Mouse (Mus musculus): Measurements from ENCODE around the gene Guk1. TPM values are rescaled to one million over a fixed set of nuclear protein-coding genes. Genes with fewer than 3 reads are reported as not detected.
"Not testable (repeated sequence)": the region's sequence is repeated elsewhere in the genome, so short reads cannot be mapped to it uniquely, and the experiment has no call there.

Guk1 gene
- polyA plus RNA-seq, 2 experiments = 40.2 to 64.2 TPM

DNA sequence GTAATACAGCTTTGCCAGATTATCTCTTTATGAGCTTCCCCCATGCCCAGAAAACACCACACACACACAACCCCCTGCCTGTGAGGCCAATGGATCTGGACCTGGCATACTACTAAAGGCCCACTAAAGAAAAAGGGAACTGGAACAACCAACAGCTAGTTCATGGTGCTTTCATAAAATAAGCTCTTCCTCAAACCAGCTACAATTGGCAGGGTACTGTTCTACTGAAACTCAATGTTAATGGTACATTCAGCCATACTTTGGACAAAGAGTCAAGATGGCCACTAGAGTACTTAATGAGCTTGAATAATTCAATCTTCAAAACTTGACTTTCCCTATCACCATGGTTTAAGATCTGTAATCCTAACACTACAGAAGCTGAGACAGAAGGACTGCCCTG lies 29.6 kb upstream of the Guk1 start:
- Histone ChIP-seq H3K9me3 (ENCODE audit: control insufficient read depth, low read length) (no peaks in the 10 kb centered on the region), H3K27ac (no peak overlapping the region), H3K9ac (replicated peaks) (no peak overlapping the region), H3K36me3 (replicated peaks; ENCODE audit: control insufficient read depth, insufficient read depth, low read depth) (peaks cover 30% of the 10 kb centered on the region), H3K4me3 (ENCODE audit: insufficient read depth in 1 of 2, low read depth in 2 of 2, low read length in 2 of 2) (no peak overlapping the region), H3K4me1 (replicated peaks; ENCODE audit: control insufficient read depth in 2 of 2, insufficient read depth in 2 of 2, low read length in 1 of 2) (peaks cover 33 to 53% of the 10 kb centered on the region in 2 experiments), H3K27me3 (ENCODE audit: control insufficient read depth, insufficient read depth, low read length) (no peaks in the 10 kb centered on the region), H3K4me2 (ENCODE audit: low read depth) (no peak overlapping the region)
- DNase-seq (ENCODE audit: low read depth in 3 of 3, low spot score in 3 of 3) = no peak
- no peak for ATAC-seq (ENCODE audit: insufficient read depth)
- TF ChIP-seq EP300 (IDR thresholded peaks at IDR 0.05; ENCODE audit: low read depth) (no peak), CTCF (IDR thresholded peaks at IDR 0.05; ENCODE audit: low read depth) (no peak)

DNA sequence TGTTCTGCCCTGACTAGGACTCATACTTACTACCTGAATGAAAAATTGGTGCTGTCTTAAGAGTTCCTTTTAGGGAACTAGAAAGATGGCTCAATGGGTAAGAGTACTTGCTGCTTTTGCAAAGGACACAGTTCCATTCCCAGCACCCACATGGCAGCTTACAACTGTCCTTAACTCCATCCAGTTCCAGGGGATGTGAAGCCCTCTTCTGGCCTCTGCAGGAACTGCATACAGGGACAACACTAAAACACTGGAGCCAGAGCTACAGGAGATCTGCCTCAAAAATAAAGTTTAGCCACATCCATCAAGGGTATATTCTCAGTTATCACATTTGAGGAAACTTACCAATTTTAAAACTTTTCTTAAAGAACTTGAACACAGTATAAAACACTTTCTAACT lies 27.1 kb upstream of the Guk1 start:
- H3K4me2 ChIP-seq (ENCODE audit: low read depth) = no peak overlapping the region
- peaks cover 39% of the 10 kb centered on the region for H3K36me3 ChIP-seq (replicated peaks; ENCODE audit: control insufficient read depth, insufficient read depth, low read depth)
- H3K4me1 ChIP-seq (replicated peaks; ENCODE audit: control insufficient read depth in 2 of 2, insufficient read depth in 2 of 2, low read length in 1 of 2) = peaks cover 13 to 37% of the 10 kb centered on the region in 2 experiments
- H3K9me3 ChIP-seq (ENCODE audit: control insufficient read depth, low read length) = no peaks in the 10 kb centered on the region
- ATAC-seq (ENCODE audit: insufficient read depth) (no peak), DNase-seq (ENCODE audit: low read depth in 3 of 3, low spot score in 3 of 3) (no peak)
- TF ChIP-seq EP300 (IDR thresholded peaks at IDR 0.05; ENCODE audit: low read depth) (no peak), CTCF (IDR thresholded peaks at IDR 0.05; ENCODE audit: low read depth) (peak; percentile 82)
- H3K4me3 ChIP-seq (ENCODE audit: insufficient read depth in 1 of 2, low read depth in 2 of 2, low read length in 2 of 2) = no peak overlapping the region
- H3K9ac ChIP-seq (replicated peaks) = no peak overlapping the region
- H3K27ac ChIP-seq = no peak overlapping the region
- H3K27me3 ChIP-seq (ENCODE audit: control insufficient read depth, insufficient read depth, low read length) = no peaks in the 10 kb centered on the region

DNA sequence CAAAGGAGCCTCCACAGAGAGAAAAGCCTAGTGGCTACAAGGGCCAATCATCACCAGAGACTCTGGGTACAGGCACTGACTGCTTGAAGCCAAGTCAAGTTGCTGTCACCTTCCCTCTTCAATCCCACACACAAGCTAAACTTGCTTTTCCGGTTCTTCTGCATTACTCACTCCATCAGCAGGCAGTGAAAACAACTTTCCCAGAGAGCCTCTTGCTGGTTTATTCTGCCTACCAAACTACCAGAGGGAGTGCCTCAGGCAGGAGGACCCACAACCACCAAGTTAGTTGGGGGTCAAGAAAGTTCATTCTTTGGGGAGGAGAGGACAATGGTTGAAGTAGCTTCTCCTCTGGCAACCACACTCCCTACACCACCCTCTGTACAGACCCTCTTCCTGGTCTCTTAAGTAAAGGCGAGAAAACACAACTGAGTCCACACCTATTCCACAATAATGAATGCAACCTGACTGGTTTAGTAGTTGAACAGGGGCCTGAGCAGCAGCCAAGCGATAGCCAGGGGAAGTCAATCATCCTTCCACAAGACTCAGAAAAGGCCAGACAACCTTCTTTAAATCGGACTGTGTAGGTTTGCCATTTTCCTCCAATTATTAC lies 26.5 kb upstream of the Guk1 start:
- WGBS (ENCODE audit: insufficient replicate concordance) = 82% methylated on average over 4 of the region's 4 CpGs
- H3K4me2 ChIP-seq (ENCODE audit: low read depth) = no peak overlapping the region

DNA sequence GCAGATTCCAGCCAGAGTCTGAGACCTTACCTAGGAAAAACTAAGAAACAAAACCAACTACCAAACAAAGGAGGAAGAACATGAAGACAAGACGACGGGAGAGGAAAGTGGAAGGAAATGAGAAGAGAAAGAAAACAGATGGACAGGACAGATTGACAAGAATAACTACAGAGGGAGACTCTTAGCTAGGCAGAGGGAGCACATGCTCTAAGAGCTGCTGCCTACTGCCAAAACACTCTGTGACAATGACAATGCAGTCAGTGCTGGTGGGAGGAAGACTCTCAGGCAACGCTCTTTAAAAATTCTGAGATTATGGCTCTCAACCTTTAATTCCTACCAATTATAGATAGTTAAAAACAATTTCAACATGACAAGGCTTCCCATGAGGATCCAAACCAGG lies 24.9 kb upstream of the Guk1 start:
- ATAC-seq (ENCODE audit: insufficient read depth) (no peak), DNase-seq (ENCODE audit: low read depth in 3 of 3, low spot score in 3 of 3) (no peak)
- Histone ChIP-seq H3K27me3 (ENCODE audit: control insufficient read depth, insufficient read depth, low read length) (no peaks in the 10 kb centered on the region), H3K36me3 (replicated peaks; ENCODE audit: control insufficient read depth, insufficient read depth, low read depth) (peaks cover 50% of the 10 kb centered on the region), H3K27ac (no peak overlapping the region), H3K4me3 (ENCODE audit: insufficient read depth in 1 of 2, low read depth in 2 of 2, low read length in 2 of 2) (no peak overlapping the region), H3K9ac (replicated peaks) (no peak overlapping the region), H3K4me2 (ENCODE audit: low read depth) (no peak overlapping the region), H3K4me1 (replicated peaks; ENCODE audit: control insufficient read depth in 2 of 2, insufficient read depth in 2 of 2, low read length in 1 of 2) (peaks cover 0 to 27% of the 10 kb centered on the region in 2 experiments; a peak in 2 of 4 replicates), H3K9me3 (ENCODE audit: control insufficient read depth, low read length) (no peaks in the 10 kb centered on the region)
- no peak for TF ChIP-seq CTCF (IDR thresholded peaks at IDR 0.05; ENCODE audit: low read depth)
- no peak for TF ChIP-seq EP300 (IDR thresholded peaks at IDR 0.05; ENCODE audit: low read depth)
- WGBS (ENCODE audit: insufficient replicate concordance) = 35% methylated on average over 3 of the region's 3 CpGs

More for the DNA sequence above, 26.5 kb upstream of the Guk1 start:
- Histone ChIP-seq H3K4me1 (replicated peaks; ENCODE audit: control insufficient read depth in 2 of 2, insufficient read depth in 2 of 2, low read length in 1 of 2) (peaks cover 7 to 32% of the 10 kb centered on the region in 2 experiments), H3K9ac (replicated peaks) (no peak overlapping the region), H3K36me3 (replicated peaks; ENCODE audit: control insufficient read depth, insufficient read depth, low read depth) (peaks cover 37% of the 10 kb centered on the region), H3K27me3 (ENCODE audit: control insufficient read depth, insufficient read depth, low read length) (no peaks in the 10 kb centered on the region), H3K9me3 (ENCODE audit: control insufficient read depth, low read length) (no peaks in the 10 kb centered on the region), H3K27ac (no peak overlapping the region), H3K4me3 (ENCODE audit: insufficient read depth in 1 of 2, low read depth in 2 of 2, low read length in 2 of 2) (no peak overlapping the region)
- ATAC-seq (ENCODE audit: insufficient read depth) (no peak), DNase-seq (ENCODE audit: low read depth in 3 of 3, low spot score in 3 of 3) (no peak)
- TF ChIP-seq CTCF (IDR thresholded peaks at IDR 0.05; ENCODE audit: low read depth) (no peak), EP300 (IDR thresholded peaks at IDR 0.05; ENCODE audit: low read depth) (no peak)

DNA sequence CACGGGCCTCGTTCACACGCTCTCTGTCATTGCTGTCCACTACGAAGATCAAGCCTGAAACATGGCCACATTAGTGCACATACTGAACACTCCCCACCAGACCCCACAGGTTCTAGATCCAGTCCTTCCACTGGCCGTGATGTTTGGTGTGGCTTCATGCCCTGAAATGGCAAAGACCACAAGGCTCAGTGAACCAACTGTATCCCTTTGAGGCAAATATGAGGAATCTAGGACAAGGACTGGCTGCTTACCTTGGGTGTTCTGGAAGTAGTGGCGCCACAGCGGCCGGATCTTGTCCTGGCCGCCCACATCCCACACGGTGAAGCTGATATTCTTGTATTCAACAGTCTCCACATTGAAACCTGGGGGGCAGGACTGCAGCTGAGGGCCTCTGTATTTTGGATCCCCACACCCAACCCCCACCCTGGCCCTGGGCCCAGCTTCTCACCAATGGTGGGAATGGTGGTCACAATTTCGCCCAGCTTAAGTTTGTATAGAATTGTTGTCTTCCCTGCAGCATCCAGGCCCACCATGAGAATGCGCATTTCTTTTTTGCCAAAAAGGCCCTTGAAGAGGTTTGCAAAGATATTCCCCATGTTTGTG lies 21.0 kb upstream of the Guk1 start:
- TF ChIP-seq EP300 (IDR thresholded peaks at IDR 0.05; ENCODE audit: low read depth) (no peak), CTCF (IDR thresholded peaks at IDR 0.05; ENCODE audit: low read depth) (no peak)
- H3K4me2 ChIP-seq (ENCODE audit: low read depth) = no peak overlapping the region
- no peak for DNase-seq (ENCODE audit: low read depth in 3 of 3, low spot score in 3 of 3)
- no peak overlapping the region for H3K4me3 ChIP-seq (ENCODE audit: insufficient read depth in 1 of 2, low read depth in 2 of 2, low read length in 2 of 2)
- 84% methylated on average over 12 of the region's 12 CpGs for WGBS (ENCODE audit: insufficient replicate concordance)
- H3K27ac ChIP-seq = no peak overlapping the region
- peaks cover 51% of the 10 kb centered on the region for H3K36me3 ChIP-seq (replicated peaks; ENCODE audit: control insufficient read depth, insufficient read depth, low read depth)
- no peaks in the 10 kb centered on the region for H3K27me3 ChIP-seq (ENCODE audit: control insufficient read depth, insufficient read depth, low read length)
- H3K4me1 ChIP-seq (replicated peaks; ENCODE audit: control insufficient read depth in 2 of 2, insufficient read depth in 2 of 2, low read length in 1 of 2) = peaks cover under 1 to 20% of the 10 kb centered on the region in 2 experiments
- ATAC-seq (ENCODE audit: insufficient read depth) = no peak
- no peak overlapping the region for H3K9ac ChIP-seq (replicated peaks)
- no peaks in the 10 kb centered on the region for H3K9me3 ChIP-seq (ENCODE audit: control insufficient read depth, low read length)

DNA sequence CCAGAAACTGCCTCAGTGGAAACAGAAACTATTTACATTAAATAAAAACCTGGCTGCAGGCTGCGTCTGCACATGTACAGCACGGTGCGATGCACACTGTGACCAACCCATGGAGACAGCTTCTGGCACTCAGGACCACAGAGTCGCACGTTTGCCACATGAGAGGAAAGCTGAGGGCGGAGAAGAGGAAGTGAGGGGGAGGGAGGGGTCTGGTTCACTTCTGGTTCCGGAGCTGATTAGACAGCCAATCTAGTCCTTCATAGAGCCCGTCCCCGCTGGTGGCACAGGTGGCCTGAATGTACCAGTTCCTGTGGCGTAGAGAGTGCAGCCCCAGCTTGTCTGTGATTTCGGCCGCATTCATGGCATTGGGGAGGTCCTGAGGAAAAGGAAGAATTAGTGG lies 20.3 kb upstream of the Guk1 start:
- not testable (repeated sequence) for DNase-seq (ENCODE audit: low read depth in 3 of 3, low spot score in 3 of 3); H3K27me3 ChIP-seq (ENCODE audit: control insufficient read depth, insufficient read depth, low read length); ATAC-seq (ENCODE audit: insufficient read depth); H3K27ac ChIP-seq; H3K4me2 ChIP-seq (ENCODE audit: low read depth); H3K4me3 ChIP-seq (ENCODE audit: insufficient read depth in 1 of 2, low read depth in 2 of 2, low read length in 2 of 2); H3K9me3 ChIP-seq (ENCODE audit: control insufficient read depth, low read length); H3K9ac ChIP-seq (replicated peaks)
- Histone ChIP-seq H3K4me1 (replicated peaks; ENCODE audit: control insufficient read depth in 2 of 2, insufficient read depth in 2 of 2, low read length in 1 of 2) (peaks cover 6 to 23% of the 10 kb centered on the region in 2 experiments), H3K36me3 (replicated peaks; ENCODE audit: control insufficient read depth, insufficient read depth, low read depth) (peaks cover 47% of the 10 kb centered on the region)
- WGBS (ENCODE audit: insufficient replicate concordance) = 38% methylated on average over 12 of the region's 12 CpGs

DNA sequence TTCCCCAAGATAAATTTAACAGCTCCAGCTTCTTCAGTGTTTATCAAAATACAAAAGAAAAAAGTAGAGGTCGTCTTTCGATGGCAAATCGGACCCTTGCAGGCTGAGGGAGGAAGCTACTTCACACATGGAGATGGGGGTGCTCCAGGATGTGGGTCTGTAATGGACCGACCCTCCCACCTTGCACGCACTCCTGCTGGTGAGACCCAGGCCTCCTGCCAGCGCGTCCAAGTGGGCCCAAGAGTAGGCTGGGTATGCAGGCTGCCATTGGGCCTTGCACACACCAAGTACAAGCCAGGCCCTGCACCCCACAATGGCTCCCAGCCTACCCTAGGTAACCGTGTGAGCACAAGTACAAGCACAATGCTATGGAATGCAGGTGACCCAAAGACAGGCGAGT lies 19.5 kb upstream of the Guk1 start:
- H3K9me3 ChIP-seq (ENCODE audit: control insufficient read depth, low read length); H3K9ac ChIP-seq (replicated peaks); H3K27ac ChIP-seq; H3K4me2 ChIP-seq (ENCODE audit: low read depth); DNase-seq (ENCODE audit: low read depth in 3 of 3, low spot score in 3 of 3); H3K4me3 ChIP-seq (ENCODE audit: insufficient read depth in 1 of 2, low read depth in 2 of 2, low read length in 2 of 2); H3K27me3 ChIP-seq (ENCODE audit: control insufficient read depth, insufficient read depth, low read length); ATAC-seq (ENCODE audit: insufficient read depth): not testable (repeated sequence)
- 82% methylated on average over 6 of the region's 9 CpGs for WGBS (ENCODE audit: insufficient replicate concordance)
- Histone ChIP-seq H3K4me1 (replicated peaks; ENCODE audit: control insufficient read depth in 2 of 2, insufficient read depth in 2 of 2, low read length in 1 of 2) (peaks cover 6 to 18% of the 10 kb centered on the region in 2 experiments), H3K36me3 (replicated peaks; ENCODE audit: control insufficient read depth, insufficient read depth, low read depth) (peaks cover 47% of the 10 kb centered on the region)

Measured in liver, embryonic 14.5 days (tissue).